Mouse (Mus musculus) layer of hippocampus, postnatal 10 days (tissue): ENCODE measurements around the gene Metrnl. TPM values are rescaled to one million over a fixed set of nuclear protein-coding genes. Genes with fewer than 3 reads are reported as not detected.

Experiments used
- DNase-seq, 2 experiments: peaks; one replicate each; pipeline ENCODE4 v3.0.0; 2021; ENCODE audit warnings: low spot score in 2 of 2
- total RNA-seq, 2 experiments: library from RNA; stranded (reverse); gene quantifications; 2 replicates each; pipeline ENCODE4 v1.2.3; 2021

Gene Metrnl
- total RNA-seq, 2 experiments from 2014 or later, result 13.1 to 14.3 TPM

DNA sequence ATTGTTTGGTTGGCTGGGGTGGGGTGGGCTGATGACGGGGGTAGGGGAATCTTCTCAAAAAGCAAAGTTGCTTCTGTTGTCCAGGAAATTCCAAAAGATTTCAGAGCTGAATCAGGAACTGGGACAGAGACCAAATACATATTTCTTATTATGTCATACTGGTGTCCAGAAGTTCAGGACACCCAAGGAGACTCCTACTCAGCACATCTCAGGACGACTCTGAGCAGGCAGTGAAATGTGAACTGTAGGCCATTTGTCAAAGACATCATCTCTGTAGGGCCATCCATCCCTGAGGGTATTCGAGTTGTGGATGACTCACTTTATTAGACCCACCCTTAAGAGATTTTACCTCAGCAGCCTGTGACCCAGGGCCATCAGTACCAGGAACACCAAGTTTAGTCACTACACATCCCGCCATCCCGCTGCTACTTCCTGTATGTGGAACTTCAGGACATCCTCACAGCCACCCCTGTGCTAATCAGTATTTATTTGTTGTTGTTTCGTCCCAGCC lies 15.8 kb upstream of the Metrnl start:
- no peak for DNase-seq

DNA sequence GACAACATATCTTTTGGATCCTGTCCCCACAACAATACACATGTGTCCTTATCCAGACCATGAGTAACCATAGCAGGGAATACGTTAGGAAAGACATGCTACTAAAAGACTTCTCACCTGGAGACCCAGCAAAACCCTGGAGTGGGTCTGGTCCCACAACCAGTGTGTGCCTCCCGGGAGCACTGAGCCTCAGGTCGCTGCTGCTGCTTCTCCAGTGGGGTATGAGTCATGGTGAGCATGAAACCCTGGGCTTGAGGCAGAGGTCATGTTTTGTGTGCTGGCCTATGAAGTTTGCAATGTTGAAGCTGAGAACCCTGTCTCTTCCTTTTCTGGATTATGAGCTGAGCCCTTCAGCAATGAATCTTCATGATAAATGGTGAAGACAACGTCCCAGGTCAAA lies 15.3 kb upstream of the Metrnl start:
- DNase-seq, result no peak

DNA sequence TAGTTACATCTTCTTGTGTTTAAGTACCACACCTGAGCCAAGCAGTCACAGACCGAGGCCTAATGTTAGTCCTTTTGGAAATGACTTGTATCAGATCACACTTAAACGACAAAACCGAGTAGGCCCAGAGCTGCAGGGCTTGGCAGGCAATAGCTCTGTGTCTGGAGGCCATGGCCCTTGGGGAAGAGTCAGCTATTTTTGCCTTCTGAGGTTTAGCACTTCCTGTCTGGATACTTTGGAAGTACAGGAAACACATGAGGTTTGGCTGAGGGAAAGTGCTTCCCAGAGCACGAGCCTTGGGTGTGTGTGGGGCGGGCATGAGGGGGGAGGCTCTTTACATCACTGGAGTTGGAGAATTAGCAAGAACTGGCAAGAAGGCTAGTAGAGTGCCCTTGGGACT lies 14.7 kb upstream of the Metrnl start:
- no peak for DNase-seq

DNA sequence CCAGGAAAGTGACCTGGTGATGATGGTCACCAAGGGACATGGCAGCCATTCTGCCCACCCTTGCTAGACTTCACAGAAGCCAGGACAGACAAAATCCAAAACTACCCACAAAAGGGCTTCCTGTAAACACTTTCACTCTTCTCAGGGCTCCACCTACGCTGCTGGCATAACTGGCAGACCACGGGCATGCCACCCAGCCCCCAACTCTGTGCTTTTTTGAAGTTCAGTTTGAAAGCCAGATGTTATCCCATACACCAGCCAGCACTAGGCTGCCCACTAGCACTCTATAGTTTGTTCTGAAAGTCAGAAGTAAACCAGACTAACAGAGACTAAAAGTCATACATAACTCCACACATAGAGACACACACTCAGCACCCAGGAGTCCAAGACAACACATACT lies 13.3 kb upstream of the Metrnl start:
- no peak for DNase-seq

DNA sequence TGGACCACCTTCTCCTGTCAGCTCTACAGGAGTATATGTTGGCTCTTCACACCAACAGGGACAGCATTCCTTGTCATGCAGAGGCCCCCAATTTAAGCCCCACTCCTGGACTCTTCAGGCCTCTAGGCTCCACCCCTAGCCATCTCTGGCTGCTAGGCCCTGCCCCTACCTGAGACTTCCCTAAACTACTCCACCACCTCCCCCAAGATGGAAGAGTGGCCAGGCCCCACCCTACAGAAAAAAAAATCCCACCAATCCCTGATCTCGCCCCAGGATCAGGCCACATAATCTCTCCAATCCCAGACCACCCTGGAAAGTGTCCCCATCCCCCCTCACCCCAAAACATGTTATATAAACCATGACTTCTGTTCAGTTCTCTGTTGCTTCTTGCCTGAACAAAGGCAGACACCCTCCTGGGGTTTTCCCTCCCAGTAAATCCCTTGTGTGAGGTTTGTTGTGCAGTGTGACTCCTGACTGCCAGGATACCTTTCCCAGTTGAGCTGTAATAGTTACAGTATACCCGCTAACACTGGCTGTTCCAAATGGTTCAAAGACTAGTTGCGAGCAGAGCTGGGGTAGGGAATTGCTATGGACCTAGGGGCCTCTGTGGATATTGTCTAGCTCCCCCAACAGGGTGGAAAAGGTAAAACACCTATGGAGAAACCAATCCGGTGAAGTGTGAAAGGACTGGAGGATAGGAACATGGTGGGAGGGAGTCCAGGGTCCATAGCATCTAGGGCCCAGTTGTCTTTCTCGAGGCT lies 5.9 kb upstream of the Metrnl start:
- no peak for DNase-seq

DNA sequence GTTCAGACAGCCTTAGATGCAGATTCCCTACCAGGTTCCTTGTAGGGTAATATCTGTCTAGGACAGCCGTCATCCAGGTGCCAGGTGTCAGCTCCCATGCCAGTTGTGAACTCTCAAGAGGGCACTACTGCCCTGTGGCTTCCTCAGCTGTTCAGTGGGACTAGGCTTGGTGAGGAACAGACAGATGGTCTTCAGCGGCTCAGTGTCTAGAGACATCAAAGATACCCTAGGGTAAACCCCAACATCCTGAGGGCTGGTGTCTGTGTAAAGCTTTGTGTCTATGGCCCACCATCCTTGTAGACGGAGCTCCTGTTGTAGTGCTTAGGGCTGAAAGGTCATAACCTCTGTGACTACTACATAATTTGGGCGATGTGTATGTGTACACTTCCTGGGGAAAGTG lies 4.1 kb upstream of the Metrnl start:
- DNase-seq, result no peak

DNA sequence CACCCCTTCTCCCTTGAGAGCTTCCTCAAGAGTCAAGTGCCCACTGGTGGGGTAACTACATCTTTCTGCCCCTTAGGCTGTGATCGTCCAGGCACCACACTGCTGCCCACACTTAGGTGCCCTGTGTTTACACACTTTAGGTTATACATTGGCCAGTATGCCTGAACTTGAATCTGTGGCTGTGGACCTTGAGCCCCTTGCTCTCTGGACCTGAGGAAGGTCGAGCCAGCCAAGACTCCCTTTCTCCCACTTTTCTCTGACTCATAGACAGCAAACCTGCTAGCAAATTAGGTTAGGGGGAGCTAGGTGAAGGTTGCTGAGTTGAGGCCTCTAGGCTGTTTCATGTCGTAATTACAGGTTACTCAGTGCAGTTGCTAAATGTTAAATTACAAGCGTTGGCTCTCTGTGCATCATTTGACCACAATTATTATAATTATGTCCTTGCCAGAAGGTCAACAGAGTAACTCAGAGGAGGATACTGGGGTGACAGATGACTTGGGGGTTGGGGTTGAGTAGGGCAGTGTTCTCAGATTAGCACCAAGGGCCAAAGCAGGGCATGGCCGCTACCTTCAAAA lies 2.9 kb upstream of the Metrnl start:
- DNase-seq, result no peak

DNA sequence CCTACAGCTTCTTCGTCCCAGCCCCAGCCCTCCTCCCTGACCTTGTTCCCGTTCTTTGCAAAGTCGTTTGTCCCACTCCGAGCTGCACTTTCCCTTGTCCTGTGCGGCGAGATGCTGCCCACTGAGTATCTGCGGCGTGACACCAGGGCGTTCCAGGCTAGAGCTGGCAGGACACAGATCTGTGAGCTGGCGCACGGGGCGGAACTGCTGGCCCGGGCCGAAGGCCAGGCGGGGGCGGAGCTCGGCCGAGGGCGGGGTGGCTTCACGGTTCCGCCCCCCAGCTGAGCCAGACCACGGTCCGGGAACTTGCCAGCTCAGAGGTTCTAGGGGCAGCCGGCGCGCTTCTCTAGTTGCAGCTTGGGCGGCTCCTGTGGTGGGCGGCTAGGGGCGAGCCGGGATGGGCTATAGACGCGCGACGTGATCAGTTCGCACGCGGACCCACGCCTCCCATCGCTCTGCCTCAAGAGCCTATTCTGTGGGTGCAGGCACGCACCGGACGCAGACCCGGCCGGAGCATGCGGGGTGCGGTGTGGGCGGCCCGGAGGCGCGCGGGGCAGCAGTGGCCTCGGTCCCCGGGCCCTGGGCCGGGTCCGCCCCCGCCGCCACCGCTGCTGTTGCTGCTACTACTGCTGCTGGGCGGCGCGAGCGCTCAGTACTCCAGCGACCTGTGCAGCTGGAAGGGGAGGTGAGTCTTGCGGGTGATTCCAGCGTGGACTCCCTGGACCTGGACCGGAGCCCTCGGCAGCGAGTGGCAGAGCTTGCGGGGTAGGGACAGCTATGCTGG lies 959 bp downstream of the Metrnl start:
- DNase-seq, result peak; percentile 80 to 89

DNA sequence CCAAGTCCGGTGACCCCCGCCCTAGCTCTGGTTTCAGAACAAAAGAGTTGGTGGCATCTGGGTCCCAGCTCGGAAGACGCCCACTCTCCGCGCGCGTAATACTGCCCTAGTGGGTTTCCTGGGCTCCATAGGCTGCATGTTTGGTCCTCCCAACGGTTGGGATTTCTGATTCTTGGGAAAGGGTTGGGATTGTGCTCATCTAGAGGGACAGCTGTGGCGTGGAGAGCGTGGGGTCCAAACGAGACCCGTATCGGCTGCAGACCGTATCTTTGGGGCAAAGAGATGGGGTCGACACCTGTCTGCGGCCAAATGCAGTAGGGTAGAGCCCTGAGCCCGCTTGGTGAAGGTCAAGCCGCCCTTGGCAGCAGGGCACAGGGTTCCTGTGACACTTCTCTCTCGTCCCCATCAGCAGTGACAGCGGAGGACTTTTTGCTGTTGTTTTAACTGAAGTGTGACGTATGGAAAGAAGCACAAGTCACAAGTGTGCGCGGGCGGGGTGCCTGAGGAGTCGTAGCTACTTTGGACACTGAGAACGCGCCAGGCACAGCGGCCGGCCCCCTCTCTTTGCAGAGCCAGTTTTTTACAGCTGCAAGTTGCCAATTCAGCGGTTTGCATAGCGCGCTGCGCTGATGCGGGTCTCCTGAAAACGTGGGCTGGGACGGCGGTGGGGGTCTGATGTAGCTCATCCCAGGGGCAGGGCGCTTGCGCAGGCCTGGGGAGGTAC lies 1.7 kb downstream of the Metrnl start:
- DNase-seq, result peak; percentile 45 to 53

DNA sequence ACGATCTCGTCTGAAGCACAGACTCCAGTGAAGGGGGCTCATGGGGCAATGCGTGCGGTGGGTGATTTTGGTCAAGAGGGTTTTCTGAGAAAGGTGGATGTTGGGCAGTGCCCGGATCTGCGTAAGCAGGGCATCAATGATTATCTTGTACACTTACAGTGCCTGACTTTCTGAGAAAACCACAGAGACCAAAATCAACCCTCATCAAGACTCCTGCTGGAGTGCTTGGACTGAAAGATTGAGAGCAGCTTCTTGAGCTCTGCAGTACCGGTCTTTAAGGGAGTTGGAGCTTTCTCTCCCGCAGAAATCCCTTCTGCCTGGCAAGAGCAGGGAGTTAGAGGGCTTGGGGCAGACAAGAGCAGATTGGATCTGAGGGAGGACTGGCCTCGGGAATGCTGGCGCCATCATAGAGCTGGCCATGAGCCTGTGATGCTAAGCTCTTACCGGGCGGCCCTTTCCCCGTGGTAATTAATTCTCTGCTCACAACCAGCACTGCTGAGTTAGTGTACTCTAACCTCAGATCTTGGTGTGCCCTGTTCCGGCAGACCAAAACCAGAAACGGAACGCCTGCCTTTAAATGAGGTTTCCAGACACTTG lies 2.4 kb downstream of the Metrnl start:
- peak; percentile 18 to 23 for DNase-seq

DNA sequence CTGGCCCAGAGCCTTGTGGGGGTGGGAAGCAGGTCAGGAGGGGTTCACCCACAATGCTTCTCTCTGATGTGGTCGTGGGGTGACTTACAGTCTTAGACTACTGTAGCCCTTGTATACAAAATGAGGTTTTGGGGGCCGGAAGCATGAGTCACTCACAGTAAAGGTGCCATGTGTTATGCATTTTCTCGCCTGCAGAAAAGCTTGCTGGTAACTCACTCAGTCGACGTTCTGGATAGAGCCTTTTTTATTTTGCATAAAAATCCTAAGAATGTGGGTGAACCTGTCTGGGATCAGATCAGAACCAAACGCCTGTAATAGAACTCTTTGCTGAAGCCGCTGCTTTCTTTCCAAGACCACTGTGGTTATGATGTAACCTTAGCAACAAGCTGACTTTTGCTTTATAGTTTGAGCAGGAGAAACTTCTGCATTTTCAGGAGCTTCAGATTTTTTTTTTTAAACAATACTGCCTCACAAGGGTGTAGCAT lies 5.2 kb downstream of the Metrnl start:
- no peak for DNase-seq

DNA sequence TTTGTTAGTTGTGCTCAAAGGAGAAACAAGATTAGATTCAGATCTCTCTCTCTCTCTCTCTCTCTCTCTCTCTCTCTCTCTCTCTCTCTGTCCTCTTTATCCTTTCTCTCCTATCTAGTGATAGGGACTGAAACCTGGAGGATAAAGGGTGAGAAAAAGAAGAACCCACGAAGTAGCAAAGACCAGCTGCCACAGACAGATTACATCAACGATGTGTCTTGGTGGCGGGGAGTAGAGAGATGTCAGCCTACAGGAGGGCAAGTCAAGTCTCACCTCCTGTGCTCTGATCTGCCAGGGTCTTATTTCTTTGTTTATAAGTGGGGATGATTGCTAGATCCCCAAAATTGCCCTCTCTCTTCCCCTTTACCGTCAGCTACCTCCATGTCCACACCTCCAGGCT lies 7.9 kb downstream of the Metrnl start:
- DNase-seq, result no peak

DNA sequence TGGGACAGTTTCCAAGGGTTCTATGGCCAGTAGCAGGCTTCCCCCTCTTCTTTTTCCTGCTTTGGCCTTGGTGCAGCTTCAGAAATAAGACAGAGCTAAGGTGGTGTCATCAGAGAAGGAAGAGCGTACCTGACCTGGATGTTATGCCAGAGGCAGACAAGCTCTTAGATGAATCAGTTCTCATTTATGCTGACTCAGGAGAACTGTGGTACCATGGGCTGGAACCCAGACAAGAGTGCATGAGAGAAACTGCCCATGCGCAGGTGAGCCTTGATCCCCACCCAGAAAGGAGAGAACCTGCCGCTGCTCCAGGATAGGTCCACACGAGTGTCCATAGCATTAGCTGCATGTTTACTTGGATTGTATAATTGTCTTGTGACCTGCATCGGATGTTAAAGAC lies 8.9 kb downstream of the Metrnl start:
- no peak for DNase-seq

DNA sequence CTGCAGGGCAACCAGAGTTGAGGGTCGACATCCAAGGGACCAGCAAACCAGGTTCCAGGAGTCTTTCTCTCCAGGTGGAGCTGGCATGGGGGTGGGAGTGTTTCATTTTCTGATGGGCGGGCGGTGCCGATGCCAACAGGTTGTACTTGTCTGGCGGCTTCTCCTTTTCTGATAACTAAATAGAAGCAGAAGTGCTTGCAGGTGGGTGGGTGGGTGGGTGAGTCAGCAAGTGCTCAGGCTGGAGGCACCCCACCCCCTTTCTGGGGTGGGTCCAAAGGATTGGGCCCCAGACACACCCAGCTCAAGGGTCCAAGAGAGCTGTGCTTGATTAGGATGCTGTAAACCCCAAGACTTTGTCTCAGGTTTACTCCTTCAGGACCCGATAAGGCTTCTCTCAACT lies 11.6 kb downstream of the Metrnl start:
- no peak for DNase-seq

DNA sequence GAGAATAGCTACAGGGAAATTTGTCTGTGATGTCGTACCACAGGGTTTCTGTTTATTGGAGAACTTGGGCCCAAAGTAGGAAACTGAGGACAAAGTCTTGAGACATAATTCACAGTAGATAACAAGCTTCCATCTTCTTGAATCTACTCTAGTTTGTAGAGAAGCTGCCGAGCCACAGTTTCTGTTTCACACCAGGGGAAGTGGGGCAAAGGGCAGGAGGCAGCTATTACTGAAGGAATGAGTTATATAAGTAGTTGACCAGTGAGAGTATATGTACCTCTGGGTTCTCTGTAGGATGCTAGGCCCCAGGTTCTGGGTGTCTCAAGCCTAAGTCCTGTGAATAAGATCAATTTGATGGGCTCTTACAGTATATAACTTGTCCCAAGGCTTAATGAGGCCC lies 12.2 kb downstream of the Metrnl start:
- no peak for DNase-seq

DNA sequence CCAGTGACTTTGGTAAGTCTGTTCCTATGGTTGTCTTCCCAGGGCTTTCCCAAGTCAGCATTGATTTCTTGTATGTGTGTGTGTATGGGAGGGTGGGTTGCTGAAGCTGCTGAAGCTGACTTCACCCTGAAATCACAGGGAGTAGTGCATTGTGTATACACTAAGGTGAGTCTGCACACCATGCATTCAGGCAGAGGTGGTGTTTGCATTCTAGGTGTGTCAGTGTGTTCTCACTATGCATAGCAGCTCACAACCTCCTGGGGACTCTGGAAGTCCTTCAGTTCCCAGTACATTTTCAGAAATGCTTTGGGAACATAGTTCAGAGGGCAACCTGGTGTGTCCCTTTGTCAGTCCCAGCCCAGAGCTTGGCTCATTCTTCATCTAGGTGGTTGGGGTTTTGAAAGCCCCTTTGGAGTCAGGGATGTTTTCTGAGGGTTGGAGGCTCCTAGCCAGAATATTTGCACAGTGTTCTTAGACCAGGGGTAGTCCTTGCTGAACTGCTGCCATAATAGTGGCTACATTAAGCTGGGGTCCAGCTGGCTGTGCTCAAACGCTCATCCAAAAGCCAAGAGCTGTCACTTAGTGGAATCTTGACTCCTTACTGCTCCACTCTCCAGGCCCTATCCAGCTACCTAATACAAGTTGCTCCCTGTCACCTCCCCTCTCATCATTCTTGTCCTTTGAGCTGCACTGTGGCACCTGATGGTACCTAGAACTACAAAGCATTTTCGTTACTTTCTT lies 13.6 kb downstream of the Metrnl start:
- no peak for DNase-seq

DNA sequence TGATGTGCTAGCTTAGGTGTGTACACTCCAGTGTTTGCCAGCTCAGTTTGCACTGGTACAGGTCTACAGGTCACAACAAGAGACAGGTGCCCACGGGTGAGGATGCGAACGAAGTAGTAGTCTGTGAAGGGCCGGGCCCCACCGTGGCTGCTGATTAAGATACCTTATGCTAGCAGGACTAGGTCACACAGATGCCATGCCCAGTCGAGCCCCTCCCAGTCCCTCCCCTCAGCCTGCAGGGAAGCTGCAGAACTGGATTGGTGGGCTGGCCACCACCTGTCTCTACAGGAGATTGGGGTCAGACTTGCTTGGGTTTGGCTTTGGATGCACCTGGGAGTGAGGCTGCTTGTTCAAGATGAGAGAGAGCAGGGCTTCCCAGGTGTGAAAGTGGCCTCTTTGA lies 16.4 kb downstream of the Metrnl start:
- no peak for DNase-seq

DNA sequence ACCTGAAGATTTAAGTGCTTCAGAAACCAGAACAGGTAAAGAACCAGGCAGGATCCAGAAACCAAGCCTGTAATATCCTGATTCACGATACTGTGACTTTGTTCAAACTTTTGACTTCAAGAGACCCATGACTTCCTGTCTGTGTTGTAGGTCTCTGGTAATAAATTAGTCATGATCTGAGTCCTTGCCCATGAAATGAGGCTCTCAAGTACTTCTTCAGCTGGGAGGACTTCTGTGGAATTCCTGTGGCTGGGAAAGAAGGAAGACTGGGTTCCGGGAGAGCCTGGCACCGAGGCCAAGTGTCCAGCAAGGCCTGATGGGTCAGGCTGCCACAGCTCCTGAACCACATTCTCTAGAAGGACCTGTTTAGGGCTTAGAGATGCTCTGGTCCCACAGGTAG lies 19.4 kb downstream of the Metrnl start:
- no peak for DNase-seq

DNA sequence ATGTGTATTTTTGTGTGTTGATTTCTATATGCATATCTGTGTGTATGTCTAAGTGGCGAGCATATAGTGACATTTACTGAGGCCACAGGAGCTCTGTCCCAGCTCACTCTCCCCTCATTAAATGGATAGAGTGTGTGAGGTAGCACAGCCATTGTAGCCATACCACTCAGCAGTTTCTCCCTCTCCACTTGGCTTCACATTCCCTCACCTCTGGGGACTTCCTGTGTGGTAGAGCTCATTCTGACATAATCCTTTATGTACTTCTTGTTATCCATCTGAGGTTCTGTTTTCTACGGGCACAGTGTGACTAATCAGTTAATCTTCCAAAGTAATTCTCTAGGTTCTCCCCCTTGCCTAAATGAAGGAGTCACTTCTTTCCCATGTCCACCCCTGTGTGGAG lies 21.1 kb downstream of the Metrnl start:
- DNase-seq, result no peak

DNA sequence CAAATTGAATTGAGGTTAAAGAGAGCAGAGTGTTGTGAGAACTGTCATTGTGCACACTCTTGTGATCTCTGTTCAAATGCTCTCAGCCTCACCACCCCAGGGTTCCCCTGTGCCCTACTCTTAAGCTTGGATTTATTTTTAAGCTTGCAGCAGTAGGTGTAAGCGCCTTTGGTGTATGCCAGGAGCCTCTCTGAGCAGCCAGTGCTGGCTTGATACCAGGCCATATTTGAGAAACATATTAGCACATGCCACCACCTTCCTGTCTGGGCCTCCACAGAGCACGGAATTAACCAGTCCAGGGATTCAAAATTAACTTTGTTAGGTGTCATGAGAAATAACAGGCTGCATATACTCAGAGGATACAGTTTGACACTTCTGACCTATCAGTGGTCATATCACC lies 25.3 kb downstream of the Metrnl start:
- no peak for DNase-seq
